Mouse (Mus musculus): ENCODE data around the gene Asb16. TPM values are rescaled to one million over a fixed set of nuclear protein-coding genes. Genes with fewer than 3 reads are reported as not detected.
A peak's percentile ranks its signal among the peaks of the same experiment; 100 is the strongest.

Gene Asb16
- polyA plus RNA-seq (2016; fragmentation: Nextera tagmentation; extraction: Ambion mirVana): 0.06 and 0.08 TPM in 2 replicates

DNA sequence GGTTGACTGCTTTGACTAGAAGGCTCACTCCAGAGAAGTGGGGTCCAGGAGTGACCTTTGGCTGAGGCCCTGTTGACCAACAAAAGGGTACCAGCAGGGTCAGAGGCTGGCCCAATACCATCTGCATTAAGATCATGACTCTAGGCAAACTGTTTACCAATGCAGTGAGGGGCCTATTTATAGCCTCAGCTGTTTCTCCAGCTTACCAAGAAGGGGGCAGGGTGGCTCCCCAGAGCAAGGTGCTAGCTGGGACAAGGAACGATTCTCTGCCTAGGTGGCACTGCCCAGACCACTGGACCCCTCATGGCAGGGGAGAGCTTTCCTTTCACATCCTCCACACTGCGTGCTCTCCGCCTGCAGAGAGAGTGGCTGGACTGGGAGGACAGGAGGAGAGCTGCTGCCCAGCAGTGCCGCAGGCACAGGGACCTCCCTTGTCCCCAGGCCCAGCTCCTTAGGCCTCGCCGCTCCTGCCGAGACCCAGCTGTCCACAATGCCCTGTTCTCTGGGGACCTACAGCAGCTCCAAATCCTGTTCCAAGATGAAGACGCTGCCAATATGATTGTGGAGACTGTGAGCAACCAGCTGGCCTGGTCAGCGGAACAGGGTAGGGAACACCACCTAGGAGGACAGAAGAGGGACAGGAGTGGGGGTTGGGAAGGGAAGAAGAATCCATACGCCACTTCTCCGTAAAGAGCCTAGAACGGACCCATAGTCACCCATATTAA, at the start of gene Asb16:
TSS of gene Asb16 (plus strand) at position 224 of the 725 bp plus-strand sequence.
- Histone ChIP-seq H3K27me3 (ENCODE audit: low read depth, poor library complexity, severe bottlenecking) (0 out of 2 replicates have a peak, but pooled peaks cover 5% of the 10 kb centered on the region), H3K9me3 (replicated peaks) (no peaks in the 10 kb centered on the region), H3K36me3 (peaks cover 20% of the 10 kb centered on the region), H3K27ac (peak within 1 kb of the TSS; percentile 54; the same call in 1 of the 2 replicates), H3K4me3 (peak within 1 kb of the TSS; percentile 9; the same call in 1 of the 2 replicates), H3K4me1 (peaks cover 17% of the 10 kb centered on the region)
- WGBS: 86% methylated on average over 12 of the region's 12 CpGs
- DNase-seq (ENCODE audit: low spot score): no peak

GRCm38 (mm10) chr11:102218783-102219182, 49.8 kb upstream of the Asb16 start:
- H3K4me3 ChIP-seq: peak overlapping the region; percentile 50
- peak overlapping the region; percentile 84 for H3K27ac ChIP-seq
- peaks cover 8% of the 10 kb centered on the region for H3K36me3 ChIP-seq
- peaks cover 87% of the 10 kb centered on the region for H3K4me1 ChIP-seq
- peak; percentile 82 for DNase-seq (ENCODE audit: low spot score)
- 0 out of 2 replicates have a peak, but pooled peaks cover 2% of the 10 kb centered on the region for H3K27me3 ChIP-seq (ENCODE audit: low read depth, poor library complexity, severe bottlenecking)
- H3K9me3 ChIP-seq (replicated peaks): no peaks in the 10 kb centered on the region
- WGBS: 0% methylated on average over 10 of the region's 10 CpGs

- DNase-seq (ENCODE audit: low spot score): no peak
Observed at GRCm38 (mm10) chr11:102219247-102219993, 49.1 kb upstream of the Asb16 start.

DNA sequence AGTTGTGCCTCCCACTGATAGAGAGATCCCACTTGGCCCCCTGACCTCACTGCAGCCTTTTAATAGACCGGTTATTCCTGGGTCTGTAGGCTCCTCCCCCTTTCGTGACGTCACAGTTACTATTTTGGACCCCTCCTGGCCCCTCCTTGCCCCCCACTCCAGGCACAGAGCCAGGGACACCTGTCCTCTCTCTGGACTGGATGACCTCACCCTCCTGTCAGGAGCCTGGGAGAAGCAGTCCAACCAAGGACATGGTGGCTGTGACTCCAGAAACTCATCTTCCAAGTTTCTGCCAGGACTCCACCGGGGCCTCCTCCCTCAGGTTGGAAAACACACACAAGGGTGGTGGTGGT, 48.6 kb upstream of the Asb16 start:
- H3K27ac ChIP-seq: peak overlapping the region; percentile 84; the same call in 1 of the 2 replicates
- peaks cover 87% of the 10 kb centered on the region for H3K4me1 ChIP-seq
- no peak overlapping the region for H3K4me3 ChIP-seq
- DNase-seq (ENCODE audit: low spot score): no peak
- H3K27me3 ChIP-seq (ENCODE audit: low read depth, poor library complexity, severe bottlenecking): peaks cover 12% of the 10 kb centered on the region; the same call in 1 of the 2 replicates
- WGBS: 82% methylated on average over 4 of the region's 4 CpGs
- peaks cover 8% of the 10 kb centered on the region for H3K36me3 ChIP-seq
- no peaks in the 10 kb centered on the region for H3K9me3 ChIP-seq (replicated peaks)

More at GRCm38 (mm10) chr11:102219247-102219993, 49.1 kb upstream of the Asb16 start:
- H3K4me1 ChIP-seq: peaks cover 87% of the 10 kb centered on the region
- peak overlapping the region; percentile 50 for H3K4me3 ChIP-seq
- peaks cover 9% of the 10 kb centered on the region; the same call in 1 of the 2 replicates for H3K27me3 ChIP-seq (ENCODE audit: low read depth, poor library complexity, severe bottlenecking)
- 69% methylated on average over 14 of the region's 14 CpGs for WGBS
- H3K9me3 ChIP-seq (replicated peaks): no peaks in the 10 kb centered on the region
- H3K36me3 ChIP-seq: peaks cover 8% of the 10 kb centered on the region
- peak overlapping the region; percentile 84 for H3K27ac ChIP-seq

DNA sequence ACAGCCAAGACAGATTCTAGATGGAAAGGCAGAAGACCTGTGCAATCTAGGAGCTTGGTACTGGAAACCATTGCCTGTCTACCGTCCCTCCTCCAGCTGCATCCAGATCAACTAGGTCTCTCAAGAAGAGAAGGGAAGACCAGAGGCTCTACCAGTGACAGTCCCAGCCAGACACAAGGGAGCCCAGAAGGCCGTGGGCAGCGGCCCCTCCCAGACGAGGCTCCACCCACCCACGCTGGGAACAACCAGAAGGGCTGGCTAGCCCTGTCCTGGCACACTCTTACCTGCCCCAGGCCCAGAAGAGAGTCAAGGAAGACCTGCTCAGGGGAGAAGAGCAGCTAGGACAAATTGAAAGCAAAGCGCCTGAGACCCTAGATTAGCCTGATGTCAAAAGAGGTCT, 48.1 kb upstream of the Asb16 start:
- H3K36me3 ChIP-seq: peaks cover 8% of the 10 kb centered on the region
- H3K9me3 ChIP-seq (replicated peaks): no peaks in the 10 kb centered on the region
- H3K27ac ChIP-seq: 0 out of 2 replicates have a peak overlapping the region, but pooled peaks have one; percentile 84
- no peak overlapping the region for H3K4me3 ChIP-seq
- no peak for DNase-seq (ENCODE audit: low spot score)
- 61% methylated on average over 6 of the region's 6 CpGs for WGBS
- peaks cover 12% of the 10 kb centered on the region; the same call in 1 of the 2 replicates for H3K27me3 ChIP-seq (ENCODE audit: low read depth, poor library complexity, severe bottlenecking)
- H3K4me1 ChIP-seq: peaks cover 86% of the 10 kb centered on the region

DNA sequence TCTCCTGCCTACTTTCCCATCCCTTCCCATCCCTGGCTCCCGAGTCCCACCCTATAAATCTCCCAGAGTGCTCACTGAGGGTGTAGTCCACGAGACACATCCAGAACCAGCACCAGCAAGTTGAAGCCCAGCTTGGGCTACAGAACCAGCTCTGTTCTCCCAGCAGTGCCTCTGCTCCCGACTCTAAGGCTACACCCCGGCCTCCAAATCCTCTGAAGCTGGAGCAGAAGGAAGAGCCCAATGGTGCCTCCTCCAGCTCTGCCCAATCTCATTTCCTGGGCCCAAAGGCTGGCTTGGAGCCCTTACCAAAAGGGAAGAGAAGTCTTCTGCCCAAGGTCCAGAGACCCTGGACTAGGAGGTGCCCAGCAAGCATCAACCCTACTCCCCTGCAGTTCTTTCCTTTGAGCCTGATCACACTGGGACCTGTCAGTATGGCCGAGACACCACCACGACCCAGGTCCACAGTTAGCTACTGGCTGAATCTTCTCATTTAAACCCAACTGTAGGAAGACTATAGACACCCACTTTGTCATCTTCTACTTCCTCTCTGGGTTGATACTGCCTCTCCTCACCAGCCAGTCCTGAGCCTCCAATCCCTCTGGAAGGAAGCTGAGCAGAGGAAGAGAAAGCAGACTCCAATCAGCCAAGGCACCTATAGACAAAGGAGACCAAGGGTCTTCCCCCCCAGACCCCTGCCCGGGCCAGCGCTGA, 47.1 kb upstream of the Asb16 start:
- H3K9me3 ChIP-seq (replicated peaks): no peaks in the 10 kb centered on the region
- H3K4me3 ChIP-seq: no peak overlapping the region
- H3K36me3 ChIP-seq: peaks cover 8% of the 10 kb centered on the region
- no peak overlapping the region for H3K27ac ChIP-seq
- no peak for DNase-seq (ENCODE audit: low spot score)
- 85% methylated on average over 8 of the region's 8 CpGs for WGBS
- peaks cover 19% of the 10 kb centered on the region; the same call in 1 of the 2 replicates for H3K27me3 ChIP-seq (ENCODE audit: low read depth, poor library complexity, severe bottlenecking)
- peaks cover 86% of the 10 kb centered on the region for H3K4me1 ChIP-seq

GRCm38 (mm10) chr11:102221954-102222351, 46.6 kb upstream of the Asb16 start:
- H3K27ac ChIP-seq: no peak overlapping the region
- H3K36me3 ChIP-seq: peaks cover 8% of the 10 kb centered on the region
- no peaks in the 10 kb centered on the region for H3K9me3 ChIP-seq (replicated peaks)
- 77% methylated on average over 8 of the region's 8 CpGs for WGBS
- peaks cover 24% of the 10 kb centered on the region for H3K27me3 ChIP-seq (ENCODE audit: low read depth, poor library complexity, severe bottlenecking)
- H3K4me1 ChIP-seq: peaks cover 87% of the 10 kb centered on the region
- H3K4me3 ChIP-seq: no peak overlapping the region
- no peak for DNase-seq (ENCODE audit: low spot score)

GRCm38 (mm10) chr11:102223166-102223565, 45.4 kb upstream of the Asb16 start:
- DNase-seq (ENCODE audit: low spot score): peak; percentile 73
- Histone ChIP-seq H3K36me3 (peaks cover 8% of the 10 kb centered on the region), H3K27ac (no peak overlapping the region), H3K9me3 (replicated peaks) (no peaks in the 10 kb centered on the region), H3K4me3 (no peak overlapping the region), H3K27me3 (ENCODE audit: low read depth, poor library complexity, severe bottlenecking) (peaks cover 35% of the 10 kb centered on the region), H3K4me1 (peaks cover 87% of the 10 kb centered on the region)
- 42% methylated on average over 6 of the region's 6 CpGs for WGBS

DNA sequence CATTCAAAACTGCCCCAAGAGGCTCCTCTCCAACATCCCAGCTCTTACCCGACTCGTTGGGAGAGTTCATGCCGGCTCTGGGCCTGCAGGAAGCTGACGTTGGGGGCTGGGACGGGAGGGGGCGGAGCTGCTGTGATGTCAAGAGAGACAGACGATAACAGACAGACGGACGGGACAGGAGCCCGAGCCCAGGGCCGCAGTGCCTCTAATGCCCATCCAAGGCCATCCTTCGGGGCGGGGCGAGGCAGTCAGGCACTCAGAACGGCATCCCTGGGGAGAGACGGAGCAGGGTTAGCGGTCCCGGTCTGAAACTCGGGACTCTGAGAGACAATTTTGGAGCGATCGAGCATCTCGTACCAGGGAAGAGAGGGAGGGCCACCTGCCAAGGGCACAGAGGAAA, 43.9 kb upstream of the Asb16 start:
- no peak overlapping the region; the same call in 1 of the 2 replicates for H3K27ac ChIP-seq
- DNase-seq (ENCODE audit: low spot score): no peak
- peak overlapping the region; percentile 42 for H3K4me3 ChIP-seq
- WGBS: 9% methylated on average over 22 of the region's 22 CpGs
- peaks cover 47% of the 10 kb centered on the region for H3K27me3 ChIP-seq (ENCODE audit: low read depth, poor library complexity, severe bottlenecking)
- no peaks in the 10 kb centered on the region for H3K9me3 ChIP-seq (replicated peaks)
- peaks cover 8% of the 10 kb centered on the region for H3K36me3 ChIP-seq
- peaks cover 87% of the 10 kb centered on the region for H3K4me1 ChIP-seq

- Histone ChIP-seq H3K27ac (no peak overlapping the region), H3K27me3 (ENCODE audit: low read depth, poor library complexity, severe bottlenecking) (peaks cover 47% of the 10 kb centered on the region), H3K36me3 (peaks cover 8% of the 10 kb centered on the region), H3K9me3 (replicated peaks) (no peaks in the 10 kb centered on the region), H3K4me3 (no peak overlapping the region), H3K4me1 (peaks cover 84% of the 10 kb centered on the region)
- no peak for DNase-seq (ENCODE audit: low spot score)
- WGBS: 68% methylated on average over 5 of the region's 5 CpGs
Observed at GRCm38 (mm10) chr11:102225221-102225620, 43.3 kb upstream of the Asb16 start.

DNA sequence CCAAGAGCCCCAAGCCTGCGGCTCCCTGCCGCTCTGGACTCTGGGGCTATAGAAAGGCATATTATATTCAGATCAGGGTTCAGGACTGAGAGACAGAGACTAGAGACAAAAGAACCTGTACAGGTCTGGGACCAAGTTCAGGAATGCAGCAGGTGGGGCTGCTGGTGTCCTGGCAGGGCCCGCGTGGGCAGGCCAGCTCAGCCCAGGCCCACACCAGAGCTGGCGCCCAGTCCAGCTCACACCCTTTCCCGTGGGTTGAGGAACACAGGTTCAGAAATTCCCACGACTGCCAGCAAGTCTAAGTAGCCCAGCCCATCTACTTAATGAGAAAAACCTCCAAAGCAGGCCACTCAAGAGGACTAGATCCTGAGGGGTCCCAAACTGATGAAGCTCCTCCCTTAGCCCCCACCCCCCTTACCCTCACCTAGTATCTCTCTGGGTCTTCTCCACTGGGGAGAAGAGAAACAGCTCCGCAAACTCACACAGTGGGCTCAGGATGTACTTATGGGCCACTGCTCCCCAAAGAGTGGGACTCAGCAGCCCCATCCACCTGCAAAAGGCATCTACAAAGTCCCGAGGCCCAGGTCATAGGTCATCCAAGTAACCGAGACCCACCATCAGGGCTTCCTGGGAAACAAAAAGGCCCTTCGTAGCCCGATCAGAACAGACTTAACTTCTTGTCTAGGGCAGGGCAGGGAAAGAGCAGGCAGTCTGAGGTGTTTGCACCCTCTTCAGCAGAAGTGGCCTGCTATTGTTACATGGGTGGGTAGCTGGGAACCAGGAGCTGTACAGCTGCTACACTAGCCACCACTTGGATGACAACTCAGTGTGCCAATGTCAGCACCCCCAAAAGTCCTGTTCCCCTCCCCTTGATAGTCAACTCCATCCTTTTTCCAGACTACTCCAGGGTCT, 42.2 kb upstream of the Asb16 start:
- Histone ChIP-seq H3K9me3 (replicated peaks) (no peaks in the 10 kb centered on the region), H3K4me1 (peaks cover 85% of the 10 kb centered on the region), H3K4me3 (no peak overlapping the region), H3K27me3 (ENCODE audit: low read depth, poor library complexity, severe bottlenecking) (peaks cover 47% of the 10 kb centered on the region), H3K27ac (no peak overlapping the region), H3K36me3 (peaks cover 4% of the 10 kb centered on the region)
- no peak for DNase-seq (ENCODE audit: low spot score)
- WGBS: 77% methylated on average over 12 of the region's 12 CpGs
